Mouse (Mus musculus) liver, embryonic 12.5 days (tissue): ENCODE results near the gene Tmem239. TPM values are rescaled to one million over a fixed set of nuclear protein-coding genes. Genes with fewer than 3 reads are reported as not detected.

ENCODE experiments used
- ATAC-seq: fragments of 200-750 bp; cut with Nextera tagmentation; 2 replicates; pipeline ENCODE4 v1.8.0; 2017; ENCODE audit warnings: moderate number of reproducible peaks, mild to moderate bottlenecking, moderate library complexity
- H3K27ac ChIP-seq: fragments of 300-500 bp; sonication (generic); 2 replicates; pipeline ENCODE4 v1.5.1; 2016; ENCODE audit warnings: mild to moderate bottlenecking
- H3K27me3 ChIP-seq: fragments of 300-500 bp; sonication (generic); replicated peaks from 2 replicates; pipeline ENCODE4 v1.6.1; 2016; ENCODE audit warnings: mild to moderate bottlenecking, moderate library complexity
- H3K36me3 ChIP-seq: fragments of 300-500 bp; sonication (generic); 2 replicates; pipeline ENCODE4 v1.6.1; 2016; ENCODE audit warnings: mild to moderate bottlenecking, moderate library complexity
- H3K4me1 ChIP-seq: fragments of 300-500 bp; sonication (generic); 2 replicates; pipeline ENCODE4 v1.6.1; 2016
- H3K4me2 ChIP-seq: fragments of 300-500 bp; sonication (generic); 2 replicates; pipeline ENCODE4 v1.6.1; 2016; ENCODE audit warnings: mild to moderate bottlenecking, moderate library complexity
- H3K4me3 ChIP-seq: fragments of 300-500 bp; sonication (generic); 2 replicates; pipeline ENCODE4 v1.5.1; 2016; ENCODE audit warnings: mild to moderate bottlenecking, moderate library complexity
- H3K9ac ChIP-seq: fragments of 300-500 bp; sonication (generic); 2 replicates; pipeline ENCODE4 v1.6.1; 2016; ENCODE audit warnings: mild to moderate bottlenecking, moderate library complexity
- H3K9me3 ChIP-seq: fragments of 300-500 bp; sonication (generic); replicated peaks from 2 replicates; pipeline ENCODE4 v1.6.1; 2016; ENCODE audit warnings: mild to moderate bottlenecking, moderate library complexity
- WGBS: fragments of 180-500 bp; shearing (Covaris S2); methylation state at CpG from one replicate; pipeline ENCODE4 v1.1.7; 2016; ENCODE audit not compliant: insufficient replicate concordance; 5-methylcytosine and 5-hydroxymethylcytosine counted together
- polyA plus RNA-seq: library from polyadenylated mRNA; unstranded; fragments of >200 nt; fragmentation: Nextera tagmentation; extraction: Ambion mirVana; gene quantifications from 2 replicates; pipeline ENCODE4 v1.2.1, GENCODE M21; 2016

Gene Tmem239
- polyA plus RNA-seq, 1 experiment from 2014 or later: not detected

DNA sequence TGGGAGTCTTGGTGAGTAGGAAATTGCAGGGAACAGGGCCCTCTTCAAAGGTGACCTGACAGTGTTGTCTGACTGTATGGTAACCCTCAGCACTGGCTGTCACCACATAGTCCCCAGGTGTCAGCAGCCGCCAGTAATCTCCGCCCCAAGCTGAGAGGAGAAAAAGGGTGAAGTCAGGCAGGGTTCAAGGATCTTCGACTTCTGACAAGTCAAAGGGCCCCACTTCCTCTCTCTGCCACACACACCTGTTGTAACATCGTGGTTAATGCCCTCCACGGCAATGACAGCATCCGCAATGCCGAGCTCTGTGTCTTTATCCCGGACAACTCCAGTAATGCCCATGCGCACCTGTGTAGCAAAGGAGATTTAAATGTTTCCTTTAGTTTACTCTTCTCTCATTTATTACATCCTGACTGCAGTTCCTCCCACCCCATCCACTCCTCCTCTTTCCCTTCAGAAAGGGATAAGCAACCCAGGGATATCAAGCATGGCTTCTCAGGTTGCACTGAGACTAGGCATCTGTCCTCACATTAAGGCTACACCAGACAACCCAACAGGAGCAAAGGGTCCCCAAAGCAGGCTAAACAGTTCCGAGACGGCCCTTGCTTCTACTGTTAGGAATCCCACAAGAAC is 15.2 kb upstream of the Tmem239 start:
- H3K9ac ChIP-seq: no peak overlapping the region
- no peaks in the 10 kb centered on the region for H3K4me1 ChIP-seq
- no peaks in the 10 kb centered on the region for H3K9me3 ChIP-seq
- no peak overlapping the region for H3K4me2 ChIP-seq
- H3K27ac ChIP-seq: no peak overlapping the region
- peaks cover 19% of the 10 kb centered on the region for H3K27me3 ChIP-seq
- WGBS: 71% methylated on average over 11 of the region's 11 CpGs
- no peak overlapping the region for H3K4me3 ChIP-seq
- no peak for ATAC-seq
- H3K36me3 ChIP-seq: no peaks in the 10 kb centered on the region

DNA sequence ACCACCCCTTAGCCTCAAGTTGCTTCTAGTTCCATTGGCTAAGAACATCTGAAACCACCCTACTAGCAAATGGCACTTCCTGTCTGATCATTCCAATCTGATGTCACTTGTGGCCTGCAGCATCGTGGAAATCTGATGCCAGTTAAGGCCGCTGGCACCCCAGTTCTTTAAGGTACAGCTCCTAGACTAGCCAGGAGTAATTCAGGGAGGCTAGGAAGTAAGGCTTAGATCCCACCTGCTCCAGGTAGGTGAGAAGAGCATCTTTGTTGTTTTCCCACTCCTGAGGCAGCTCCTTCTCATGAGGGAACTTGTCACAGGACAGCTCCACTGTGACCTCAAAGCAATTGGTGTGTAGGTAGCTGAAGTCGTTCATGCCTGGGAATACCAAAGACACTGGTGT is 13.4 kb upstream of the Tmem239 start:
- no peak for ATAC-seq
- no peak overlapping the region for H3K4me3 ChIP-seq

DNA sequence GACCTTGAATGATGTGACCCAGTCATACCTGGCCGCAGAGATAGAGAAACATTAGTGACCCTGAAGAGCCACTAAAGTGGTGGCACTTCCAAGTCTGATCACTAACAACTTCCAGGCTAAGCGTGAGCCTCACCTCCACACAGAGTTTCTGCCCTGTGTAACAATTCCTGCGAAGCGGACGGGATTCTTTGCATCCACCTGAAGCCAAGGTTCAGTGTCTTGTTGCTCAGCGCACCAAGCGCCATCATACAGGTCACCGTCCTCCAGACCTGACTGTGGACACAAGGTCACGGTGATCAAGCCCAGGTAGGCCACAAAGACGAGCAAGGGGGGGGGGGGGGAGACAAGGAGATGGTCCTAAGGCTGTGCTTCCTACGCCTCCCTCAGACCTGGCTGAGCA is 10.6 kb upstream of the Tmem239 start:
- no peaks in the 10 kb centered on the region for H3K36me3 ChIP-seq
- H3K27ac ChIP-seq: no peak overlapping the region
- ATAC-seq: no peak
- H3K9ac ChIP-seq: no peak overlapping the region
- H3K9me3 ChIP-seq: no peaks in the 10 kb centered on the region
- H3K4me2 ChIP-seq: no peak overlapping the region
- 78% methylated on average over 11 of the region's 11 CpGs for WGBS
- no peak overlapping the region for H3K4me3 ChIP-seq
- H3K27me3 ChIP-seq: peaks cover 52% of the 10 kb centered on the region
- H3K4me1 ChIP-seq: 0 out of 2 replicates have a peak, but pooled peaks cover 6% of the 10 kb centered on the region

More for the DNA sequence above, 13.4 kb upstream of the Tmem239 start:
- Histone ChIP-seq H3K27me3 (peaks cover 37% of the 10 kb centered on the region), H3K9me3 (no peaks in the 10 kb centered on the region), H3K27ac (no peak overlapping the region), H3K4me1 (0 out of 2 replicates have a peak, but pooled peaks cover 1% of the 10 kb centered on the region), H3K9ac (no peak overlapping the region), H3K4me2 (no peak overlapping the region), H3K36me3 (no peaks in the 10 kb centered on the region)
- 64% methylated on average over 3 of the region's 3 CpGs for WGBS

DNA sequence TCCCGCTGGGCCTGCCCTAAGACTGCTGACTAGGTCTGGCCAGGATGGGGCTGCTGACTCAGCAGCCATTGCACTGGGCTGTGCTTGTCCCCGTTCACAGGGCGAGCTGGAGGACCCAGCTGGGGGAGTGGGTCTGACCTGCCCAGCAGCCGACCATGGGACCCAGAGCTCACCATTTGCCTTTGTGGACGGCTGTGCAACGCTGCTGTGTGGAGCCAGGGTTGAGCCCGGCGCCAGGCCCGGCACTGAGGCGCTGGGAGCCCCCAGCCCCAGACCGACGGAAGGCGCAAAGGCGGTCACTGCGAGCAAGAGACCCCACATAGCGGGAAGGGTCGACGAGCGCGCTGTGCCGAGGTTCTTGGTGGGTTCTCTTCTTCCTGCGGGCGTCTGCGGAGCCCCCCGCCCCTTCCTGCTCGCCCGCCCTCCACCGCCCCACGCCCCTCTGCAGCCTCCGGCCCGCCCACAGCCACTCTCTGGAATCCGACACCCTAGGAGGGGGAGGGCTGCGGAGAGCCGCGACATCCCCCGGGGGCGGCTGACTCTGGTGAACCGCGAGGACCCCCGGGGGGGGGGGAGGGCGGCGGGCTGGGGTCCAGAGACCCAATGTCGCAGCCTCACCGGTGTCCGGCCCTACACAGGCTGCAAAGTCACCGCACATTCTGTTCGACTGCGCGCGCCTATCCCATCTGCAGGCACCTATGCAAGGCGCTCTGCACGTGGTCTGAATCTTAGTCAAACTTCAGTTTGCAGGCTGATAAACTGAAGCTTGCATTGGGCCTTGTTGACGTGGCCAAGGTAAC is 8.9 kb upstream of the Tmem239 start, which contains the start of gene Cpxm1:
TSS of gene Cpxm1 (minus strand) at position 389 of the 800 bp plus-strand sequence.
- peak within 1 kb of the TSS; percentile 70 for H3K4me2 ChIP-seq
- no peak within 1 kb of the TSS for H3K27ac ChIP-seq
- H3K9ac ChIP-seq: peak within 1 kb of the TSS; percentile 31; the same call in 1 of the 2 replicates
- no peaks in the 10 kb centered on the region for H3K9me3 ChIP-seq
- 2% methylated on average over 47 of the region's 53 CpGs for WGBS
- ATAC-seq: peak; percentile 53
- peak within 1 kb of the TSS; percentile 52 for H3K4me3 ChIP-seq
- 0 out of 2 replicates have a peak, but pooled peaks cover 6% of the 10 kb centered on the region for H3K4me1 ChIP-seq
- peaks cover 47% of the 10 kb centered on the region for H3K27me3 ChIP-seq
- no peaks in the 10 kb centered on the region for H3K36me3 ChIP-seq

DNA sequence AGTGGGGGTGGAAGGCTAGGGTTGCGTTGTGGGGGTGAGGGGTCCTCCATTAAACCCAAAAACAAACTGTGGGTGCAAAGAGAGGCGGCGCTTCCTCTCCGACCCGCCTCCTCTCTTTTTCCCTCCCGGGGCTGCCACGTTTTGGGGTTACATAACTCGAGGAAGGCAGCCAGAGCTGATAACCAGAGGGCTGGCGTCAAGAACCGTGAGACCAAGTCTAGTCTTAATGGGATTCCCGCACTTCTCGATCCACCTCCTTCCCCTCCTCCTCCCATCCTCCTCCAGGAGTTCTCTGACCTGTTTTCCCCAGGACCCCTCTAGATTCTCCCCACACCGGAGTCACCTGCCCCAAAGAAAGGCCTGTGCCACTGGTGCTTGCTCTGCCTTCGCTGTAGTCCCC is 8.2 kb upstream of the Tmem239 start:
- H3K27me3 ChIP-seq: peaks cover 52% of the 10 kb centered on the region
- no peaks in the 10 kb centered on the region for H3K36me3 ChIP-seq
- no peak overlapping the region for H3K9ac ChIP-seq
- H3K9me3 ChIP-seq: no peaks in the 10 kb centered on the region
- H3K4me1 ChIP-seq: 0 out of 2 replicates have a peak, but pooled peaks cover 6% of the 10 kb centered on the region
- no peak for ATAC-seq
- 24% methylated on average over 14 of the region's 14 CpGs for WGBS
- H3K4me2 ChIP-seq: peak overlapping the region; percentile 70
- H3K27ac ChIP-seq: no peak overlapping the region
- peak overlapping the region; percentile 52 for H3K4me3 ChIP-seq

DNA sequence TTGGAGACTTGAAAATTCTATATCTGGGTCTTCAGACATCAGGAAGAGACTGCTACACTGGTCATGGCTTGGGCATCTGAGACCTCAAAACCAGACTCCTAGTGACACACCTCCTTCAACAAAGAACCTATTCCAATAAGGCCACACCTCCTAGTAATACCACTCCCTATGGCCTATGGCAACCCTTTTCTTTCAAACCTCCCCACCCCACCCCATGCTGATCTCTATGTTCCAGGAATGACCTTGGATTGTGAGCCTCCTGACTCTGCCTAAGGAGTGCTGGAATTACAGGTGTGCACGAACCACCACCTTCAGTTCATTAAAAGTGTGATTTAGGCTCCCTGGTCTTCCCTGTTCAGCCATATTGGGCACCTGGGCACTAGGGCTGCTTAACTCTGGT is 6.2 kb upstream of the Tmem239 start:
- Histone ChIP-seq H3K9ac (no peak overlapping the region), H3K27me3 (peaks cover 52% of the 10 kb centered on the region), H3K4me1 (0 out of 2 replicates have a peak, but pooled peaks cover 6% of the 10 kb centered on the region), H3K4me3 (no peak overlapping the region), H3K4me2 (no peak overlapping the region), H3K9me3 (no peaks in the 10 kb centered on the region), H3K27ac (no peak overlapping the region), H3K36me3 (no peaks in the 10 kb centered on the region)
- 60% methylated on average over 1 of the region's 1 CpGs for WGBS
- ATAC-seq: no peak

DNA sequence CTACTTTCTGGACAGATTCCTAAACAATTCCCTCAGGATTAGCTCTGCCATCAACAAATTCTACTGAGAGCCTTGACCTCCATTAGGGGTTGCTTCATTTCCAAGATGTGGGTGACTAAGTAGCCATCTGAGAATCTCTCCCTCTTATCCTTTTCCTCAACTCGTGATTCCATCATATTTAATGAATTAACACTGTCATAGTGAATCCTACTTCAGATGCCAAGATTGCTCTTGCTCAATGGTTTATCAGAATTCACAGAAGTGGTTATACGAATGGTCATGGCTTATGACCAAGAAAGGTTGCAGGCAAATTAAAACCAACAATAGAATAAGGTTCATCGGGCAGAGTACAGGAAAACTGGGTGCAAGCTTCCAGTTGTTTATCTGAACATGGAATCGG is 4.4 kb upstream of the Tmem239 start:
- Histone ChIP-seq H3K27ac (no peak overlapping the region), H3K27me3 (peaks cover 40% of the 10 kb centered on the region), H3K9me3 (no peaks in the 10 kb centered on the region), H3K4me2 (no peak overlapping the region), H3K4me1 (0 out of 2 replicates have a peak, but pooled peaks cover 6% of the 10 kb centered on the region), H3K9ac (no peak overlapping the region), H3K4me3 (no peak overlapping the region), H3K36me3 (no peaks in the 10 kb centered on the region)
- WGBS: 63% methylated on average over 4 of the region's 4 CpGs
- ATAC-seq: no peak

DNA sequence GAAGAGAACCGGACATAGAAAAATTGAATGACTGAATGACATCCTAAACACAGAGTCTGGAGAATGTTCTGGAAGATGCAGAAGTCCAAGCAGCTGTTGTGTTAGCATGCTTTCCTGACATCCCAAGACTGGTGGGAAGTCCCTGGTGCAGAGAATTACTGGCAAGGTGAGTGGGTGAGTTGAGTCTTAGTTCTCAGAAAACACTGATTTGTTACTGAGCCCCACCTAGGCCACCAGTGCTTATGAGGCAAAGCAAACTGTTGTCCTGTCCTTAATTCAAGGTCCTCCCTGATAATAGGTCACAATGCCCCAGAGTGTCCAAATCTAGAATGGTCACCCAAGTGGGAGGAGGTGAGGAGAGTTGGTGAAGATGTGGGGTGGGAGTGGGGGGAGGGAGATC is 1.3 kb upstream of the Tmem239 start, which contains the start of the genes Gm28372 and 1700020A23Rik:
TSS of gene Gm28372 (plus strand) at position 301 of the 400 bp plus-strand sequence.
TSS of gene 1700020A23Rik (plus strand) at position 321 of the 400 bp plus-strand sequence.
- Histone ChIP-seq H3K36me3 (no peaks in the 10 kb centered on the region), H3K4me3 (no peak within 1 kb of the TSS), H3K4me2 (no peak within 1 kb of the TSS), H3K9ac (no peak within 1 kb of the TSS), H3K4me1 (no peaks in the 10 kb centered on the region), H3K27ac (no peak within 1 kb of the TSS), H3K27me3 (peaks cover 20% of the 10 kb centered on the region; the same call in 1 of the 2 replicates), H3K9me3 (no peaks in the 10 kb centered on the region)
- 58% methylated on average over 1 of the region's 1 CpGs for WGBS
- no peak for ATAC-seq

DNA sequence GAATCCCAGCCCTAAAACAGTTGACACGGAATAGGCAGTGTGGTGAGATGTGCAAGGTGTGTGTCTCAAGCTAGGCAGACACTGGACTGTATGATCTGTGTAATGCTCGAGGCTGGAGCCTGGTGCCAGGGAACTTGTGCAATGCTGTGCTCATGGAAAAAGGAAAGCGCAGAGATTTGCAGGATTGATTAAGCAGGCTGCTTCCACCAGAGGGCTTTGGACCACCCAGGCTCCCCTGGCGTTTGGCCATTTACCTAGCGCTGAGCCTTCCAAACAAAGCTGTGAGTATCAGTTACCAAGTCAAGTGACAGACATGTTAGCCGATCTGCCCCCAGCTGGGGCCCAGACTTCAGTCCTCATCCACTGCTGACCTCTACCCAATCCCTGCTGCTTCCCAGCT is 1.9 kb downstream of the Tmem239 start:
- ATAC-seq: no peak
- Histone ChIP-seq H3K9ac (no peak overlapping the region), H3K4me2 (no peak overlapping the region), H3K27me3 (peaks cover 10% of the 10 kb centered on the region; the same call in 1 of the 2 replicates), H3K4me3 (no peak overlapping the region), H3K27ac (no peak overlapping the region), H3K4me1 (no peaks in the 10 kb centered on the region), H3K9me3 (no peaks in the 10 kb centered on the region), H3K36me3 (no peaks in the 10 kb centered on the region)
- WGBS: 28% methylated on average over 6 of the region's 6 CpGs

DNA sequence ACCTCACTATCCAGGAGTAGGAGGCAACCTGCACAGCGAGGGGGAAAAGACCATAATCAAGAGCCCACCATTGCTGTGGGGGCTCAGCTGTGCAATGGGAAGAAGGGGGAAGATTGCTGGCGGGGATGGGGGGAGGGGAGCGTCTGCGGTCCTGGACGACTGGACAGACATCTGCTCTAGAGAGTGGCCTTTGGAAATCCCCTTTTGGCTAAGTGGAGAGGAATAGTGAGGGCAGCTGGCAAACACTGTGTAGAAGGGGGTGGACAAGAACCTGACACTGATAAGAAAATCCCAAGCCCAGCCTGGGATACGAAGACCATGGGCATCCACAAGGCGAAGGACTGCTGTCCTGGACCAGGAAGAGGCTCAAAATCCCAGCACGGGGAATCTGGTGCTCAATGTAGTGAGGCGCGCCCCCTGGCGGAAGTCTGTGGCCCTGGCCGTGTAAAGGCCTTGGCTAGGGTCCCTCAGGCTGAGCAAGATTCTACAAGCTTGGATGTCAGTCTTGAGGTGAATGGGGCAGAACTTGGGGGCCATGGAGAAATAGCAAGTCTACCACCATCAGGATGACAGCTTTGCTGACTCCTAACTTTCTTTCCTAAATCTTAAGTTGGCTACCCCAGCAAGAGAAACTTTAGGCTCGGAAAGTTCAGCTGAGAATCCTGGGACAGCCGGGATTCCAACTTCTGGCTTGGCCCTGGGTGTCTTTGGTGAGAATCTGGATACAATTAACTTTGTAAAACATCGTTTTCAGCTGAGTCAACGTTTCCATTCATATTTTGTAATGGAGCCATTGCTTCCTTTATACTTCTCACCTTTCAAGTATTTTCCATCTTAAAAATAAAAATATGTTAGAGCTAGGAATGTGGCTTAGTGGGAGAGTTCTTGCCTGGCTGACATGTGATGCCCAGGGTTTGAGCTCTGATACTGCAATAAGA is 5.5 kb downstream of the Tmem239 start:
- Histone ChIP-seq H3K4me1 (no peaks in the 10 kb centered on the region), H3K9me3 (no peaks in the 10 kb centered on the region), H3K27ac (no peak overlapping the region), H3K4me3 (no peak overlapping the region), H3K36me3 (no peaks in the 10 kb centered on the region), H3K4me2 (no peak overlapping the region), H3K27me3 (peaks cover 6% of the 10 kb centered on the region), H3K9ac (no peak overlapping the region)
- 28% methylated on average over 16 of the region's 16 CpGs for WGBS
- 0 out of 2 replicates have a peak, but pooled peaks have one; percentile 35 for ATAC-seq

DNA sequence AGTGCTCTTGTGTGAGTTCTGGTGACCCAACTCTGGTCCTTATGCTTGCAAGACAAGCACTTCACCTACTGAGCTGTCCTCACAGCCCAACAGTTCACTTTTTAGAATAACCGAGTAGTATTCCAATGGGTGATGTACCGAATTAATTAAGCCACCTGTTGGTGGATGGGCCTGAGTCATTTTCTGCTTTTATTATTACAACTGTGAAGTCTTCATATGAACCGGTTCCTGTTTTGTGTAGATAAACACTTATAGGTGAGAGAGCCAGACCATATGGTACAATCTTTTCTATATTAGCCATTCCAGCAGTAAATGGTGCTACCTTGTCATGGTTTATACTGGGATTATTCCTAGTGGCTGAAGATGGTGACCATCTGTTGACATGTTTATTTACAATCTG is 6.5 kb downstream of the Tmem239 start:
- Histone ChIP-seq H3K4me3 (no peak overlapping the region), H3K36me3 (no peaks in the 10 kb centered on the region), H3K27ac (no peak overlapping the region), H3K27me3 (no peaks in the 10 kb centered on the region; the same call in none of the 2 replicates), H3K9me3 (no peaks in the 10 kb centered on the region), H3K4me1 (no peaks in the 10 kb centered on the region), H3K9ac (no peak overlapping the region), H3K4me2 (no peak overlapping the region)
- no peak for ATAC-seq
- 66% methylated on average over 3 of the region's 3 CpGs for WGBS
